Mouse (Mus musculus): ENCODE results near the gene Olfr785. TPM values are rescaled to one million over a fixed set of nuclear protein-coding genes. Genes with fewer than 3 reads are reported as not detected.
"Not testable (repeated sequence)": the region's sequence is repeated elsewhere in the genome, so short reads cannot be mapped to it uniquely, and the experiment has no call there.

Olfr785 gene
- not detected in 2 replicates for polyA plus RNA-seq (2015; fragmentation: Nextera tagmentation; extraction: Ambion mirVana)

GRCm38 (mm10) chr10:129405126-129405525, at the start of gene Olfr785:
Gene Olfr785 (plus strand): TSS chr10:129405426.
- no peak for DNase-seq (ENCODE audit: low spot score)

- DNase-seq (ENCODE audit: low spot score): not testable (repeated sequence)
Observed at GRCm38 (mm10) chr10:129356496-129356895, 48.7 kb upstream of the Olfr785 start.

DNA sequence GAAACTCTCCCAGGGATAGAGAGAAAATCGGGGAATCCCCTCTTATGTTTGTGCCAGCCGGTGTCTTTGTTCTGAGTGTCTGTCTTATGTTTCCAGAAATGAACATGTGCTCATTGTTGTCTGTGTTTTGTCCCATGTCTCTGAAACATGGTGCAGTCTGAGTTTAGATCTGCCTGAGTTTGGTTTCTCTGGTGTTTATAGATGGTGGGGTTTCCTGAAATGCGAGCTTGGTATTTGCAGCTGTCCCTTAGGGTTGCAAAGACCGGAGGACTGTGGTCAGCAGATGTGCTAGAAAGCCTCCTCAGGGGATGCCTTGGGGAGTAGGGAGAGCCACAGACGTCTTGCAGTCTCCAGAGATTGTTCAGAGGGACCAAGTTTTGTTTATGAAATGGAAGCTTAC, 47.9 kb upstream of the Olfr785 start:
- DNase-seq (ENCODE audit: low spot score): no peak

- not testable (repeated sequence) for DNase-seq (ENCODE audit: low spot score)
Observed at GRCm38 (mm10) chr10:129374051-129374450, 31.2 kb upstream of the Olfr785 start.

- DNase-seq (ENCODE audit: low spot score): no peak
Observed at GRCm38 (mm10) chr10:129383783-129384182, 21.4 kb upstream of the Olfr785 start, which contains the start of gene Olfr784. Gene Olfr784 (plus strand): TSS chr10:129384083.

DNA sequence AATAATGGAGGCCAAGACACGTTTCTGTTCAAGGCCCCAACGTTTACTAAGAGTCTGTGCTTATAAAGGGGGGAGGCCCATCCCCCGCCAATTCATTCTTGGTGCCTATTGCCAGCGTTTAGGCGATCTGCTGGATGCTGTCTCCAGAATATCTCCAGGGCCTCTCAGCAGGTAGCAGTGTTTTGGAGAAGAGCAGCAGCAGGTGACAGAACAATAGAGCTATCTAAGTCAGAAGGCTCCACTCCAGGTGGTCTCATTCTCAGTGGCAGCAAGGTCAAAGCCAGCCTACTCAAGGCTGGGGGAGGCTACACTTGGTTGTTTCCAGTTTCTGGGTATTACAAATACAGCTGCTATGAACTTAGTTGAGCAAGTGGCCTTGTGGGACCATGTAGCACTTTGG, 4.3 kb upstream of the Olfr785 start:
- DNase-seq (ENCODE audit: low spot score): no peak

- DNase-seq (ENCODE audit: low spot score): no peak
Observed at GRCm38 (mm10) chr10:129427006-129427405, 21.8 kb downstream of the Olfr785 start, which contains the start of gene Olfr786. Gene Olfr786 (plus strand): TSS chr10:129427306.

Other genes starting within 250 kb of the Olfr785 start
- gene Olfr771, start 240.7 kb upstream of the Olfr785 start, polyA plus RNA-seq (2015; fragmentation: Nextera tagmentation; extraction: Ambion mirVana): not detected in 2 replicates
- not detected in 2 replicates for gene Olfr772, start 227.5 kb upstream of the Olfr785 start, polyA plus RNA-seq (2015; fragmentation: Nextera tagmentation; extraction: Ambion mirVana)
- not detected in 2 replicates for gene Olfr773, start 218.0 kb upstream of the Olfr785 start, polyA plus RNA-seq (2015; fragmentation: Nextera tagmentation; extraction: Ambion mirVana)
- not detected in 2 replicates for gene Olfr774, start 169.2 kb upstream of the Olfr785 start, polyA plus RNA-seq (2015; fragmentation: Nextera tagmentation; extraction: Ambion mirVana)
- gene Olfr775, start 157.0 kb upstream of the Olfr785 start, polyA plus RNA-seq (2015; fragmentation: Nextera tagmentation; extraction: Ambion mirVana): not detected in 2 replicates
- gene Olfr776, start 146.3 kb upstream of the Olfr785 start, polyA plus RNA-seq (2015; fragmentation: Nextera tagmentation; extraction: Ambion mirVana): not detected in 2 replicates
- not detected in 2 replicates for gene Olfr777, start 133.9 kb upstream of the Olfr785 start, polyA plus RNA-seq (2015; fragmentation: Nextera tagmentation; extraction: Ambion mirVana)
- gene Olfr780, start 87.3 kb upstream of the Olfr785 start, polyA plus RNA-seq (2015; fragmentation: Nextera tagmentation; extraction: Ambion mirVana): not detected in 2 replicates
- not detected in 2 replicates for gene Olfr781, start 76.6 kb upstream of the Olfr785 start, polyA plus RNA-seq (2015; fragmentation: Nextera tagmentation; extraction: Ambion mirVana)
- not detected in 2 replicates for gene Olfr782, start 56.6 kb upstream of the Olfr785 start, polyA plus RNA-seq (2015; fragmentation: Nextera tagmentation; extraction: Ambion mirVana)
- gene Olfr784, start 21.3 kb upstream of the Olfr785 start, polyA plus RNA-seq (2015; fragmentation: Nextera tagmentation; extraction: Ambion mirVana): 0.05 and 0.08 TPM in 2 replicates
- not detected in 2 replicates for gene Olfr786, start 21.9 kb downstream of the Olfr785 start, polyA plus RNA-seq (2015; fragmentation: Nextera tagmentation; extraction: Ambion mirVana)
- gene Olfr787, start 56.4 kb downstream of the Olfr785 start, polyA plus RNA-seq (2015; fragmentation: Nextera tagmentation; extraction: Ambion mirVana): not detected in 2 replicates
- gene Olfr788, start 65.6 kb downstream of the Olfr785 start, polyA plus RNA-seq (2015; fragmentation: Nextera tagmentation; extraction: Ambion mirVana): not detected in 2 replicates
- gene Olfr789, start 79.3 kb downstream of the Olfr785 start, polyA plus RNA-seq (2015; fragmentation: Nextera tagmentation; extraction: Ambion mirVana): not detected in 2 replicates
- gene Olfr790, start 93.1 kb downstream of the Olfr785 start, polyA plus RNA-seq (2015; fragmentation: Nextera tagmentation; extraction: Ambion mirVana): not detected in 2 replicates
- gene Olfr791, start 116.4 kb downstream of the Olfr785 start, polyA plus RNA-seq (2015; fragmentation: Nextera tagmentation; extraction: Ambion mirVana): not detected in 2 replicates
- gene Olfr792, start 133.7 kb downstream of the Olfr785 start, polyA plus RNA-seq (2015; fragmentation: Nextera tagmentation; extraction: Ambion mirVana): not detected in 2 replicates
- gene Olfr794, start 162.2 kb downstream of the Olfr785 start, polyA plus RNA-seq (2015; fragmentation: Nextera tagmentation; extraction: Ambion mirVana): not detected in 2 replicates
- gene Olfr796, start 207.1 kb downstream of the Olfr785 start, polyA plus RNA-seq (2015; fragmentation: Nextera tagmentation; extraction: Ambion mirVana): not detected in 2 replicates
- not detected in 2 replicates for gene Olfr798, start 222.5 kb downstream of the Olfr785 start, polyA plus RNA-seq (2015; fragmentation: Nextera tagmentation; extraction: Ambion mirVana)
- gene Olfr799, start 232.1 kb downstream of the Olfr785 start, polyA plus RNA-seq (2015; fragmentation: Nextera tagmentation; extraction: Ambion mirVana): not detected in 2 replicates

All from thymus, postnatal 0 days (tissue).